Mouse (Mus musculus): ENCODE results near the gene Susd4. TPM values are rescaled to one million over a fixed set of nuclear protein-coding genes. Genes with fewer than 3 reads are reported as not detected.
A peak's percentile ranks its signal among the peaks of the same experiment; 100 is the strongest.

Susd4 gene
- total and polyA plus RNA-seq, 2 experiments from 2014 or later: 80.6 to 98.7 TPM

DNA sequence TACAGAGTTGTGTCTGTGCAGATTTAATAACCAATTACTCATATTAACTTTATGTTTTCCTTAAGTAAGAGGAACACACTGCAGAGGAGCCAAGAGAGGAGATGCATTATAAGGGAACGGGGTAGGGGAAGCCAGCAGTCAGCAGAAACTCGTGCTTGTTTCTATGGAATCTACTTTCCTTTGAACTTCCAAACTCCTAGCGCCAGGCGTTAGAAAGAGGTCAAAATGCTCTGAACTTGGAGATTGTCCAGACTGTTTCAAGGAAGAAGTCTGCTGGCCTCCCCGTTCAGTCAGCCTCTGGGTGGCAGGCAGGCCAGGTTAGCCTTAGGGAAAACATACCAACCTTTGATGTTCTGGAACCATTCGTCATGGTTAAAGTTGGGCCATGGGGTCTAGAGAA is 25.2 kb downstream of the Susd4 start:
- Histone ChIP-seq H3K9ac (replicated peaks; ENCODE audit: low read length, poor library complexity, severe bottlenecking) (no peak overlapping the region), H3K4me1 (ENCODE audit: insufficient read depth, low read length) (peaks cover 3% of the 10 kb centered on the region; the same call in 1 of the 2 replicates), H3K4me2 (ENCODE audit: low read depth, low read length, poor library complexity, severe bottlenecking) (no peak overlapping the region), H3K4me3 (ENCODE audit: low read depth, low read length) (no peak overlapping the region), H3K27me3 (ENCODE audit: insufficient read depth, low read length) (no peaks in the 10 kb centered on the region), H3K36me3 (ENCODE audit: insufficient read depth, low read length) (no peaks in the 10 kb centered on the region), H3K9me3 (ENCODE audit: low read length) (no peaks in the 10 kb centered on the region), H3K27ac (ENCODE audit: low read depth, low read length) (no peak overlapping the region)
- no peak for ATAC-seq (ENCODE audit: low FRiP score)
- 62% methylated on average over 6 of the region's 6 CpGs for WGBS
- no peak for TF ChIP-seq CTCF (IDR thresholded peaks at IDR 0.05)
- DNase-seq (ENCODE audit: low spot score): no peak

DNA sequence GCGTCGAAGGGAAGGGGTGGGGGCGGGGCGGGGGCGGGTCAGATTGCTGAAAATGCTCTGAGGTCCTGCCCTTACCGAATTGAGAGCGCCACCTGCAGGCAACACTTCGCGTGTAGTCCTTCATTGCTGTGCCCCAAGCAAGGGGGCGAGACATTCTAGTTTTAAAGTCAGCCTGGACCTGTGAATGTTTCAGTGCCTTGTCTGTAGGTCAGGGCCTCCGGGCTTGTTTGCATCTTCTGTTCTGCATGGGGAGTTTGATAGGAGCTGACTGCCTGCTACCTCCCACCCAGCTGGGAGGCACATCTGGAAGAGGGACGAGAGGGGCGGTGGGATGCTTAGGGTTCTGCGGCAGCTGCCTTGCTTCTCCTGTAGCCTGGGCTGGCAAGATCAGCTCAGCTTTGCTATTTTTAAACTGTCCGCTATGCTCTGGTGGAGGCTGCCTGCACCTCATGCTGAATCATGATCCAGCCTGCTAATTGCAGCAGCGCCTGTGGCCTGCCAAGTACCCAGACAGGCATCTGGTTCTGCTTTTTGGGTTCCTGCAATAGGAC is 28.9 kb downstream of the Susd4 start:
- peak overlapping the region; percentile 49; the same call in 1 of the 2 replicates for H3K27ac ChIP-seq (ENCODE audit: low read depth, low read length)
- TF ChIP-seq CTCF (IDR thresholded peaks at IDR 0.05): peak; percentile 67
- H3K4me1 ChIP-seq (ENCODE audit: insufficient read depth, low read length): peaks cover 3% of the 10 kb centered on the region; the same call in 1 of the 2 replicates
- H3K36me3 ChIP-seq (ENCODE audit: insufficient read depth, low read length): no peaks in the 10 kb centered on the region
- no peak overlapping the region; the same call in 1 of the 2 replicates for H3K9ac ChIP-seq (replicated peaks; ENCODE audit: low read length, poor library complexity, severe bottlenecking)
- no peaks in the 10 kb centered on the region for H3K27me3 ChIP-seq (ENCODE audit: insufficient read depth, low read length)
- H3K4me2 ChIP-seq (ENCODE audit: low read depth, low read length, poor library complexity, severe bottlenecking): peak overlapping the region; percentile 22; the same call in 1 of the 2 replicates
- ATAC-seq (ENCODE audit: low FRiP score) (no peak), DNase-seq (ENCODE audit: low spot score) (peak; percentile 60)
- H3K4me3 ChIP-seq (ENCODE audit: low read depth, low read length): no peak overlapping the region
- no peaks in the 10 kb centered on the region for H3K9me3 ChIP-seq (ENCODE audit: low read length)
- WGBS: 20% methylated on average over 16 of the region's 16 CpGs

DNA sequence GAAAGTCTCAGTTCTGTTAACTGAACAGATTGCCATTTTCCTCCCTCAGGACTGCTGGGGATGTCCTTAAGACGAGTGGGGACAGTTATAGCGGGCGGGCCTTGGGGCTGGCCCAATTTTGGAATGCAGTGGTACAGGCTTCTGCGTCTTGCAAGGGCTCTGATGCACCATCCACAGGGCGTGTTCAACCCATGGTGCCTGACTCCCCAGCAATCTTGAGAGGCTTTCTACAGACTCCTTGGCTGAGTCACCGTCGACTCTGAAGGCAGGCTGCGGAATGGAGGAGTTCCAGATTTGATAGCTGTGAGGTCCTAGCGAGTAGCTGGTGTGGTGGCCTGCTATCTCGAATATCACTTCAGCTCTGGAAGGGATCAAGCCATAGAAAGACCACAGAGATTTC is 30.6 kb downstream of the Susd4 start:
- whole genome bisulfite sequencing: 95% methylated on average over 10 of the region's 10 CpGs
- no peaks in the 10 kb centered on the region for H3K36me3 ChIP-seq (ENCODE audit: insufficient read depth, low read length)
- DNase-seq (ENCODE audit: low spot score) (no peak), ATAC-seq (ENCODE audit: low FRiP score) (no peak)
- no peak overlapping the region for H3K4me3 ChIP-seq (ENCODE audit: low read depth, low read length)
- no peaks in the 10 kb centered on the region for H3K27me3 ChIP-seq (ENCODE audit: insufficient read depth, low read length)
- H3K27ac ChIP-seq (ENCODE audit: low read depth, low read length): no peak overlapping the region
- no peak for TF ChIP-seq CTCF (IDR thresholded peaks at IDR 0.05)
- H3K4me2 ChIP-seq (ENCODE audit: low read depth, low read length, poor library complexity, severe bottlenecking): no peak overlapping the region
- H3K9me3 ChIP-seq (ENCODE audit: low read length): no peaks in the 10 kb centered on the region
- H3K9ac ChIP-seq (replicated peaks; ENCODE audit: low read length, poor library complexity, severe bottlenecking): no peak overlapping the region
- H3K4me1 ChIP-seq (ENCODE audit: insufficient read depth, low read length): peaks cover 3% of the 10 kb centered on the region; the same call in 1 of the 2 replicates

DNA sequence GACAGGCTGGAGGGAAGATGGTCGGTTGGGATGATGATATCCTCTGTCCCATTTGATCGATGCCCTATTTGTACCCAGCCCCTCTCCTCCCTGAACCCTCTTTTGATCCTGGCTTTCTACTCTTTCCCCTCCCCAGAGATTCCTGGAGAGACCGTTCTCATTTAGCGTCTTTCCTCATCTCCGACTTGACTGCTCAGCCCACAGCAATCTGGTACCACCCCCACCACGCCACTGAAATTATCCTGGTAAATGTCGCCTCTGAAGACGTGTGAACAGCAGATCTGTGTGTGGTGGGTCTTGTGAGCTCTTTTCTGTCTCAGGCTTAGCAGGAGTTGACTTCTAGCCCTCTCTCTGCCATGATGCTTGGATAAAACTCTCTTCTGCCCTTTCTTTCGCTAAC is 31.0 kb downstream of the Susd4 start:
- DNase-seq (ENCODE audit: low spot score): no peak
- 90% methylated on average over 9 of the region's 9 CpGs for WGBS

DNA sequence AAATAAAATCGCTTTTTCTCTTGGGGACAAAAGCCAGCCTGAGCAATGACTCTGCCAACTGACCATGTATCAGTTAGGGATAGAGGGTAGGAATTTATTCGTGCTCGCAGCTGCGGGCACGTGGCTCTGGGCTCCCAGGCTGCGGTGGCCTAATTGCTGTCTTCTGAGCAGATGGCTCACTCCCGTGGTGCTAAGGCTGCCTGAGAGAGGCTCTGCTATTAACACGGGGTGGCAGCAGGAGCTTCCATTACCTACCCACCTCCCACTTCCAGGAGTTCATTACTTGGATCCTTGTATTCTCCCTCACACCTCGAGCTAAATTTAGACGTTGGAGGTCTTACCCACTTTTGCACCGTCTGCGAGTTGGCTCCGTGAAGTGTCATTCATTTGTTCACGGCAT is 33.4 kb downstream of the Susd4 start:
- no peak; the same call in 1 of the 2 replicates for TF ChIP-seq CTCF (IDR thresholded peaks at IDR 0.05)
- 51% methylated on average over 14 of the region's 14 CpGs for WGBS
- Histone ChIP-seq H3K9me3 (ENCODE audit: low read length) (no peaks in the 10 kb centered on the region), H3K4me1 (ENCODE audit: insufficient read depth, low read length) (peaks cover 2% of the 10 kb centered on the region; the same call in 1 of the 2 replicates), H3K4me2 (ENCODE audit: low read depth, low read length, poor library complexity, severe bottlenecking) (no peak overlapping the region), H3K9ac (replicated peaks; ENCODE audit: low read length, poor library complexity, severe bottlenecking) (no peak overlapping the region), H3K4me3 (ENCODE audit: low read depth, low read length) (no peak overlapping the region), H3K27ac (ENCODE audit: low read depth, low read length) (no peak overlapping the region), H3K27me3 (ENCODE audit: insufficient read depth, low read length) (no peaks in the 10 kb centered on the region), H3K36me3 (ENCODE audit: insufficient read depth, low read length) (no peaks in the 10 kb centered on the region)
- DNase-seq (ENCODE audit: low spot score) (peak; percentile 62), ATAC-seq (ENCODE audit: low FRiP score) (no peak)

More for the DNA sequence above, 31.0 kb downstream of the Susd4 start:
- no peak overlapping the region for H3K4me2 ChIP-seq (ENCODE audit: low read depth, low read length, poor library complexity, severe bottlenecking)
- no peaks in the 10 kb centered on the region for H3K36me3 ChIP-seq (ENCODE audit: insufficient read depth, low read length)
- H3K4me3 ChIP-seq (ENCODE audit: low read depth, low read length): no peak overlapping the region
- no peak for ATAC-seq (ENCODE audit: low FRiP score)
- TF ChIP-seq CTCF (IDR thresholded peaks at IDR 0.05): no peak
- no peak overlapping the region for H3K9ac ChIP-seq (replicated peaks; ENCODE audit: low read length, poor library complexity, severe bottlenecking)
- no peak overlapping the region for H3K27ac ChIP-seq (ENCODE audit: low read depth, low read length)
- H3K9me3 ChIP-seq (ENCODE audit: low read length): no peaks in the 10 kb centered on the region
- H3K27me3 ChIP-seq (ENCODE audit: insufficient read depth, low read length): no peaks in the 10 kb centered on the region
- H3K4me1 ChIP-seq (ENCODE audit: insufficient read depth, low read length): peaks cover 3% of the 10 kb centered on the region; the same call in 1 of the 2 replicates

DNA sequence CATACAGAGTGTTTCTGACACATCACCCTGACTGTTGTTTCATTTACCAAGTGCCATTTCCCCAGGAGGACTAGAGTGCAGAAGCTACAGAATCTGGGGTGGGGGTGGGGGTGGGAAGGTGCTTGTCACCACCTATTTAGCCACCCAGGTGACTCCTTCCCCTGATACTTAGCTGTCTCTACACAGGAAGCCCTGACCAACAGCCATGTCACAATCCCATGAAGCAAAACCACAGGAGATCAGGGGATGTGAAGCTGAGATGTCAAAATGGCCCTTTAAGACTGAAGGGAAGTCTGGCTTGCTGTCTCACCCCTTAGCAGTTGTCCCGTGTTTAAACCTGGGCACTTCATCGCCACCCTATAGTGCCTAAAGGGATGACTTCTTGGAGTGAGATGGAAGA is 37.9 kb downstream of the Susd4 start:
- WGBS: 82% methylated on average over 2 of the region's 2 CpGs
- no peak for ATAC-seq (ENCODE audit: low FRiP score)
- no peak for TF ChIP-seq CTCF (IDR thresholded peaks at IDR 0.05)

More for the DNA sequence above, 37.9 kb downstream of the Susd4 start:
- H3K27me3 ChIP-seq (ENCODE audit: insufficient read depth, low read length): no peaks in the 10 kb centered on the region
- H3K27ac ChIP-seq (ENCODE audit: low read depth, low read length): no peak overlapping the region
- no peaks in the 10 kb centered on the region for H3K9me3 ChIP-seq (ENCODE audit: low read length)
- H3K4me2 ChIP-seq (ENCODE audit: low read depth, low read length, poor library complexity, severe bottlenecking): no peak overlapping the region
- DNase-seq (ENCODE audit: low spot score): no peak
- H3K9ac ChIP-seq (replicated peaks; ENCODE audit: low read length, poor library complexity, severe bottlenecking): no peak overlapping the region
- H3K4me1 ChIP-seq (ENCODE audit: insufficient read depth, low read length): 0 out of 2 replicates have a peak, but pooled peaks cover 3% of the 10 kb centered on the region
- no peak overlapping the region for H3K4me3 ChIP-seq (ENCODE audit: low read depth, low read length)
- no peaks in the 10 kb centered on the region for H3K36me3 ChIP-seq (ENCODE audit: insufficient read depth, low read length)

Data from midbrain, postnatal 0 days (tissue).